Mouse (Mus musculus) spleen, adult 2 months (tissue): Measurements from ENCODE around the gene Gas2l1.

Experiments used
- CTCF ChIP-seq: fragments of 200-500 bp; IDR thresholded peaks from 2 replicates; pipeline ENCODE4 v1.5.1; 2011; ENCODE audit warnings: mild to moderate bottlenecking, inconsistent platforms; ENCODE audit not compliant: insufficient read depth, insufficient read length, insufficient replicate concordance; ENCODE audit errors: extremely low read depth
- POLR2A ChIP-seq: fragments of 200-500 bp; IDR thresholded peaks from 2 replicates; pipeline ENCODE4 v1.6.1; 2011; ENCODE audit warnings: low read depth, low read length, inconsistent platforms

GRCm38 (mm10) chr11:5009354-5010074, 55.6 kb downstream of the Gas2l1 start:
- TF ChIP-seq CTCF: no peak
- no peak for TF ChIP-seq POLR2A
